Mouse (Mus musculus) retina, adult 2 months (tissue): ENCODE data around the gene Adamtsl1.

Source experiments
- DNase-seq: peaks from one replicate; pipeline ENCODE4 v3.0.0-alpha.2; 2012; ENCODE audit warnings: low read depth, low spot score

The Adamtsl1 gene

DNA sequence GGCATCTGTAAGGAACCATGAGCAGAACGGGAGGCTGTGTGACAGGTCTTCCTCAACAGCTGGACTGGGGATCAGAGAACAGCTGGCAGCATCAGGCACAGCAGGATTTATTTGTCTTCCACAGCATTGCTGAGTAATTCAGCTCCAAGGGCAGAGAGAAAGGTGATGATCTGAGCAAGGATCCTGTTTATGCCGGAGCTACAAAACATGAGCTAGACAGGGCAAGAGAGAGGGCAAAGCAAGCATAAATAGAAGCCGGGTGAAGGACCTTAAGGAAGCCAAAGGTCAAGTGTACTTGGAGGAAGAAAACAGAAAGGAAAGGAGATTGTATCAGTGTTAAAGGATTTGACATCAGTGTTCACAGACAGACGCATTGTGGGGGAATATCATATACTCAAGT is 158.3 kb downstream of the Adamtsl1 start:
- DNase-seq = peak; percentile 25

DNA sequence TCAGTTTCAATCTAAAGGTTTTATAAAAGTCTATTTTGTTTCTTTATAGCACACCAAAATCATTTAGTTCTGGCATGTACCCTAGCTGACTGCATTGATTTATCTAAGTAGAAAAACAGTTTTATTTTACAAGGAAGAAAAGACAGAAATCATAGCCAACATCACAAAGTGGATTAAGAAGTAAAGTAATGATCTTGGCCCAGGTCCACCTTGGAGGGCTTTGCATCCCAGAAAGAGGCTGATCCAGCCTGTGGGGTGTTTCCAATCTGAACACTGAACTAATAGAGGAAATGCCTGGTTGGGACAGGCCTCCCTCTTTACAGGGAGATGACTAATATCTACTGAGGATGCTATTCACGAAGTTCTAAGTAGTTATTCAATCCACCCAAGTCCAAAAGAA is 163.6 kb downstream of the Adamtsl1 start:
- DNase-seq = no peak

DNA sequence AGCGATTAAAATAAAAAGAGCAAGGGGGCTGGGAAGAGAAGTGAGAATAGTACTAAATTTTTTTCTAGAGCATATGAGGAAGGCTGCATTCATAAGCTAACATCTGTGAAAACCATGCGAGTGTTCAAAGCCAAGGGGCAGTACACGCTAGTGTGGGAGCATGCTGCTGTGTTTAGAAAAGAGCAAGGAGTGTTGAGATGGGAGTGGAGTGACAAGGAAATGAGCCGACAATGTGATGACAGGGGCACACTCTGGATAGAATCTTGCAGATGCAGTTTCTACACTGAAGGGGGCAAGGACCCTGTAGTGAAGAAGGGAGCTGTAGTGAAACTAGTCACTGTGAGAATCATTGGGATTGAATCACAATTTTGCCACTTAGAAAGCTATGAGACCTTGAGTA is 172.2 kb downstream of the Adamtsl1 start:
- no peak for DNase-seq

DNA sequence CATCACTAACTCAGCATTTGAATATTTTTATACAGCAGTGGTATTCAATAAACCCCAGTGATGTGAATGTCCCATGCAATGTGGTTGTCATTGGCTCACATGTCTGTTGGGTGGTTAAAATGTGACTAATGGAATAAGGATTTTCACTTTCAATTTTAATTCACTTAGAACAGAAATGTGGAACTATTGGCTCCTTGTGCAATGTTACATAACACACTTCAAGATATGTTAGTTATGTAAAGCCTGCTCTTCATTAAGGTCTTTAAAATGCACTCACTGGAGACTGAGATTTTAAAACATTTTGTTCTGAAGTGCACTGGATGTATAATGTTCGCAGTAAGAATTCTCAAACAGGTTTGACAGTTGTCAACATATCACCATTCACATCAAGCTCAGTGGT is 181.3 kb downstream of the Adamtsl1 start:
- DNase-seq = no peak

DNA sequence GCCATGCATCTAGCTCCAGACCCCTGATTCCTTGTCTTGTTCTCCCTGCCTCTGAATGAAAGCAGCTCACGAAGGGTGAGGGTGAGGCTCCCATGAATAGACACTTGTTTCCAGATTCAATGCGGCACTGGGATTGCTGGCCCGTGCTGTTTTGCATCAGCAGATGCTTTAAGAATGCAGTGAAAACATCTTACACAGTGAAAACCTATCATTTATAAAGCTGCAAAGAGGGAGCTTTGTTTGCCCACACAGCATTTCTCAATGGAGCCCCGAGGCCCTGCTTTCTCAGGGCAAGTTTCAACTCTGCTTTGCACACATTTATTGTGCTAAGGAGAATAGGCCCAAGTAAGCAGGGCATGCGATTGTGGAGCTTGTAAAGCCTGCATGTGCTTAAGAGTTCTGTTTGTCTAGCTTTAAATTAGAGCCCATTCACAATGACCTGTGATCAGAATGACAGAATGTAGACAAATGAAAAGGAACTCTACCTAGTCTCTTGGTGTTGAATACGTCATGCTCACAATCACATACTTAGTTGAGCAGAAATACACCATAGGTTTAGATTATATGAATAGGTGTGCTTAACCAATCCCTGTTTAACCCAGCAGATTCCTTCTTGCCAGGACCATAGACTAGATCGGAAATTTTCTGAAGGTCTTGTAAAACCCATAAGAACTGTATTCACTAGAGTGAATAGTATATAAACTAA is 193.5 kb downstream of the Adamtsl1 start:
- DNase-seq = no peak

DNA sequence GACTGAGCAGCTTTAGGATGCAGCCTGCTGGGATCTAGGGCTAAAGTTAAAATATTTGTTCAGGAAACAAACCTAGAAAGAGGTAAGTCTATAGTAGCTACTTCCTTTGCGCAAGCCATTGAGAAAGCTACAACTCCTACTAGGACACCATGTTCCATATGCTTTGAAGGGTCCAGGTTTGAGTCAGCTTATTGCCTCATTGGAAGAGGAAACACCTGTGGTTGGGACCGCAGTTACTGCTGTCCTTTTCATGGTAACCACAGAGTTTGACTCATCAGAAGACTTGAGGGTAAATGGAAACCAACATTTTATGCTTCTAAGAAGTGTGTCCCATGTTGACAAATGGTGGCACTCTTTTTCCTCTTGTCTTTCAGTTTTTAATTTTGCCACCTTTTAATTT is 195.7 kb downstream of the Adamtsl1 start:
- no peak for DNase-seq

DNA sequence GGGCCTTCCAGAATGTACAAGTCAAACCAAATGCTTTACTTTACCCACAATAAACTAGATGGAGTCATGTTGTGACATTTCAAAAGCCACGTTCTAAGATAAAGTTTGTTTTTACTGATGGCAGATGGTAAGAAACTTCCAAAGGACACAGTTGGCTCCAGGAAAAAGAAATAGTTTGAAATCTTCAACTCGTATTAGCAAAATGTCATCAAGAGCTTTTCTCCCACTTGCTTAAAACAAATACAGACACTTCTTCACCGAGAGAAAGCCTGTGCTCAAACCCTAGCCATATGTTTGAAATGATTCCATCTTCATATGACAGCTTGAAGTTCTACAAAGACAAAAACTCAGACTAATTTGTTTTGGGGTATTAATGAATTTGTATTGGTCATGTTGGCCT is 211.0 kb downstream of the Adamtsl1 start:
- DNase-seq = no peak

DNA sequence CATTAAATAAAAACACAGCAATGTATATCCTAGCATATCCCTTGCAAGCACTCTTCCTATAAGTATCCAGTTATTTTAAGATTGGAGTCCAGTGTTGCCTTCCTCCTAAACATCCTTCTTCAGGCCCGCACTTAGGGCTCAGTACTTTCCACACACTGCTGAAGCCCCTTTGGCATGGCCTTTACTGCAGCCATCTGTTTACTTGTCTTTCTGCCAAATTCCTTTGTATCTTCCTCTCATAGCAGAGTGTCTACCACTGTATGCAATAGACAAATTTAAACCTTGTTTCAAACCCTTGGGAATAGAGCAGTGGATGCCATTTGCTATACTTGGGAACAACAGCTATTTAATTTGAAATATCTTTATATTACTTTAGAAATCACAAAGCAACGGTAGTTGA is 213.8 kb downstream of the Adamtsl1 start:
- DNase-seq = no peak

DNA sequence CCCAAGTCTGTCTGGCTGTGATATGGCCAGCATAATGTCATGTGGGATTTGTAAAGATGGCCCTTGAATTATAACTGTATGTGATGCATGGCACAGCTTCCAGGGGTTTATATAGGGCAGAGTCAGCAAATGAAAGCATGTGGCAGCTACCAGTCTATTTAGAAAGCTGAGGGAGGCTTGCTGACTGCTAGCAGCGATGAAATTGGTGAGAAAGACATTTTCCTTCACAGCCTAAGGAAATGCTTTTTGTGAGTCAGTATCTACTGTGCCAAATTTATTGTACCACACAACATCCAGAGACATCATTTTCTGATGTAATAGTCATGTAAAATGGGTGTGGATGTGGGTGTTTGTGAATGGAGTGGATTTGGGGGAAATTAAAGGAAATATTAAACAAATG is 214.4 kb downstream of the Adamtsl1 start:
- no peak for DNase-seq

DNA sequence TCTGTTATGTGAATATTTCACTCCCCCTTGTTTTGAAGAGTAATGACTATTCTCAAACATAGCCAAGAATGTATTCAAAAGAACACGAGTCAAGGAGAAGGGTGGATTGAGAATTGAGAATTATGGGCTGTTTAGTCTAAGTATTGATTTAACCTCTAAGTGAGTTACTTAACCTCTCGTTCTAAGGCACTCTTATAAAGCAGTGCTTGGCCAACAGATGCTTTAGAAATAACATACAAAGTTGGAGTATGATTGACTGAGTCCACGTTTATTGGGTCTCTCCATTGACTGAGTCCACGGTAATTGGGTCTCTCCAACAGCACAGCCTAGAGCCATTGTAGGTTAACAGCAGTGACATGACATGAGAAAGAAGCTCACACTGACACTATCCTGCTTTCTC is 226.5 kb downstream of the Adamtsl1 start:
- DNase-seq = no peak

DNA sequence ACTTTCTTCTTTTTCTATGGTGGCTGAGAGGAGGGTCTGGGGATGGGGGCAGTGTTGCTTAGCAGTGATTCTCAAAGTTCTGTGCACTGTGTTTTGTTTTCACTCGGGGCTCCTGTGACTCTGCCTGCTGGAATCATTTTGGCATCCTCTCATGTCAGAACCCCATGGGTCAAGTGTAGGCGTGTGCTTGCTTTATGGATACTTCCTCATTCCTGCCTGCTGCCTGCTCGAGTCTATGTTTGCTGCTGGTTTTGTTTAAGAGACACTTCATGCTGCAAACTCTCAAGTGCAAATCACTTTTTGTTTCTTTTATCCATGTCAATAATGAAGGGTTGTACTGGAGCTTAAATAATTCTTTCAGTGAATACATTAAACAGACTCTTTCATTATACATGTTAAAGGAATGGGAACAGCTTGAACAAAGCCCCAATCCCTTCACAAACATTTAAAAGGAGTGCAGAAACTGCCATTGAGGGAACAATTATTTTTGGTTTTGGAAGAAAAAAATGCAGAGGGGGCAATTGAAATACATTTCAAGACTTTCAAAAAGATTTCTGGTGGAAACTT is 227.9 kb downstream of the Adamtsl1 start:
- DNase-seq = no peak

DNA sequence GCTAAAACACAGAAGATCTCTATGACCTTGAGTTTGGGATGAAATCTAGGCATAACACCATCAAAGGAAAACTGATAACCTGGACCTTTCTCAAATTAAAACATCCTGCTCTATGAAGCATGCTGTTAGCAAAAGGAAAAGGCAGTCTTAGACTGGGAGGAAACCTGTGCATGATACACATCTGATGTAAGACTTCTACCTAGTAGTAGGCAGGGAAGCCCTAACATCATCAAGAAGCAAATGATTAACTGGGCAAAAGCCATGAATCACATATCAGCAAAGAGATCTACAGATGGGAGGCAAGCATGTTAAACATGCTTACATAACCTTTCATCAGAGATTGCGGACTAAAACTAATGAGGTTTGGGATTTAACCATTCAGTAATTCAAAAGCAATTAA is 229.5 kb downstream of the Adamtsl1 start:
- no peak for DNase-seq

DNA sequence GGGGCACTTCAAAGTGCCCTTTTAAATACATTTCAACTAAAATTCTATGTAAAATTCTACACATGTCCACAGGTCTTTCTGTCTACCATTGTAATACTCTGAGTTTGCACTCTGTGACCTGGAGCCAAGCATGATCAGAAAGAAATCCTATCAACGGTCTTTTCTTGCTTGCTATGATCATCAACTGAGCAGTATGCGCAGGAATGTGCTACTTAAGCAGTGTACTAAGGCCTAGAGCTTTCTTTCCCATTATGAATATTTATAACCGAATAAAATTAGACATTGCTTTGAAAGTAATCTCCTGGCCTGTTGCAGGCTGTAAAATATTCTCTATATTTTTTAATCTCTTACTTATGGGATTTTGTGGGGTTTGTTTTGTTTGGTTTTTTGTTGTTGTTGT is 248.7 kb downstream of the Adamtsl1 start:
- DNase-seq = no peak

DNA sequence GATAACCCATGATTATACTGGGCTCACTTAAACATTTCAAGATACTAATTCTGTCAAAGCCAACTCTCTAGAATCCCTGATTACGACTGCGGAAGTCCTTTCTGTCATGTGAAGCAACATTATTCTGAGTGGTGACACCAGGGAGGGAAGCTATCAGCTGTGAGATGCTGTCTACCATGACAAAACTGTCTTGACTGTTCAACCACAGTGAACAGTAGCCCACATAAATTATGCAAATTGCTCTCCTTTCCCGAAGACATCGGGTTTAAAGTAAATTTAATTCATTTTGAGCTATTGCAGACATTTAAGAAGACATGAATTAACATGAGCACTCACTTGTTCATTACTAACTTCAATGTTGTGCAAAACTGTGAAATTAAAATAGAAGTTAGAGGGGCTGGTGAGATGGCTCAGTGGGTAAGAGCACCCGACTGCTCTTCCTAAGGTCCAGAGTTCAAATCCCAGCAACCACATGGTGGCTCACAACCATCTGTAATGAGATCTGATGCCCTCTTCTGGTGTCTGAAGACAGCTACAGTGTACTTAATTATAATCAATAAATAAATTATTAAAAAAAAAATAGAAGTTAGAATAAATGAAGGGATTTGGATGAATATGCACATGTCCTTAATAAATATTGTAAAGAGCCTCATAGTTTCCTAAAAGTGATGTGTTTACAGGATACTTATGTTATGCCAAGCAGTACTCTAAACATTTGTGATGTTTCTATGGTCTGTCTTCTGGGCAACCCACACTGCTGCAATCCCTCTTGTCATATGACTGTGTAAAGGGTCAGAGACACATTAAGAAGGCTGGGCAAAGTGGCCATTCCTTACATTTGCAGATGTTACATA is 249.4 kb downstream of the Adamtsl1 start:
- no peak for DNase-seq

DNA sequence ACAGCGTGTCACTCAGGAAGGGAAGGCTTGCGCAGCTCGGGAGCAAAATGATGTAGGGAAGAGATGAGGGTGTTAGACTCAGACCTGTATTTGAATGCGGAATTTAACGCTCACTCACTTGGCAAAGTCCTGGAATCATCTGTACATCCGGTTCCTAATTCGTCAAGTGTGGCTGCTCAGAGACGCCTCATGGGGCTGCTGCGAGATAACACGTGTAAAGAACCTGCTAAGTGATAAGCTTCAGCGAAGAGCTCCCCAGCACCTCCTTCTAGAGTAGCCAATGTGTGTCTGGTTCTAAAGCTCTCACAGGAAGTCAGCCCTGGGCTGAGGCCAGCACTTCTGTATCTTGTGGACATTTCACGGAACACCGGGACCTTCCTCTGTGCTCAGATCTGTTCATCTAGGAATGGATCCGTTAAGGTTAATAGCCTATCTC is 250.1 kb downstream of the Adamtsl1 start:
- DNase-seq = no peak

DNA sequence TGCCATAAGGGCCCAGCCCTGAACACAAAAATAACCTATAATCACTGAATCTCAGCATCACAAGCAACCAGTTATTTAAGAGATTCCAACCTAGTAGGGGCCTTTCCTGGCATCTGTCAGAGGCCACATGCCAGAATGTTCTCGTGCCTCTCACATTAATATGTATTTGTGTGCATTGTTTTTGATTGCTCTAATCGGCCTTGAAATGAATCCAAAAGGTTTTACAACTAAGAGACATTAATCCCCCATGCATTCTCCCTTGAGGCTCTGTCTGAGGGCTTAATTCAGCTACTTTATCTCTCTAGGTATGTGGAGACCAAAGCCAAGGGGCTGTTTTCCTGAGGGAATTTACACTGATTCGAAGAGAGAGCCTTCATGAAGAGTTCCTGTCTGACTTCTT is 250.5 kb downstream of the Adamtsl1 start:
- no peak for DNase-seq

DNA sequence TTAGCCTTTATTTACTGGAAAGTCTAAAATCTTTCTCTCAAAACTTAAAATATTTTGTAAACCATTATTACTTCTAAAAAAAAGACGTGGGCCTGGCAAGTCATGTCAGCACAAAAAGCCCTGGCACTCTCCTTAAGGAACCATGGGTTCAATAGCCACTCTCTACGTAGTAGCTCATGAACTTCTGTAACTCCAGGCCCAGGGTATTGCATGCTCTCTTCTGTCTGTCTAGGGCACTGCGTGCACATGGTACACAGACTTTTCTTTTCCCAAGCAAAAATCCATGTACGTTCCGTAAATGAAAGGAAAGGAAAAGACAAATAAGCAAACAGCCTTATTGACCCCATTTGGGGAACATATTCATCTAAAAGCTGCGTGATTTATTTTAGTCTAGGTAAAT is 253.7 kb downstream of the Adamtsl1 start:
- DNase-seq = no peak

DNA sequence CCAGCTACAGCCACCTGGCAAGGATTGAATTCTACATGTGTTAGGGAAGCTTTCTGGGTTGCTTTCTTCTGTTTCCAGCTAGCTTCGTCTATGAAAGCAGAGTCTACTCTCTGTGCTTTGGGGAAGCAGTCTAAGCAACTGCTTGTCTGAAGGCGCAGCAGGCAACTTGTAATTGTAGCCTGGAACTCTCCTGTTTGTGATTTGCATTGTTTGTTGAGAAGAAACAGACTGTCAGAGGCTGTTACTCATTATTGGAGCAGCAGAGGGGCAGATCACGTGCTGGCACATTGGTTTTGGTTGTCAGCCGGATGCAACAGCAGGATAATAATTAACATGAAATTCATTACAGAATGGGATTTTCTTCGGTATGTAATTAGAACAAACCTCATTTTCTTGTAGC is 254.1 kb downstream of the Adamtsl1 start:
- no peak for DNase-seq

DNA sequence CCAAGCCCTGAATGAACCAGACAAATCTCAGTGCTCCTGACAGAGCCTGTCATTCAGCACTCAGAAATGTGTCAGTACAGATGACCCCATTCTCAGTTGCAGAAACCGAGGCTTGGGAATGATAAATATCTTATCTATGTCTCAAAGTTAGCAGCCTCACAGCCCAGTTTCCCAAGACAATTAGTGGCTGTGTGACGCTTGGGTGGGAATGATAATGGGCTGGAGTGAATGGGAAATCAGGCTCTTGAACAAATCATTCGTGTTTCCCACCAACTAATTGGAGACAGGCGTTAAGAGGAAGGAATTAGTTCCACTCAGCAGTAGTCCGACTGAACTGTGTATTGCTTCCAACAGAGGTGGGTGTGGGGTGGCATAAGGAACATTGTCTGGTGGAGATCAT is 268.5 kb downstream of the Adamtsl1 start:
- DNase-seq = no peak

DNA sequence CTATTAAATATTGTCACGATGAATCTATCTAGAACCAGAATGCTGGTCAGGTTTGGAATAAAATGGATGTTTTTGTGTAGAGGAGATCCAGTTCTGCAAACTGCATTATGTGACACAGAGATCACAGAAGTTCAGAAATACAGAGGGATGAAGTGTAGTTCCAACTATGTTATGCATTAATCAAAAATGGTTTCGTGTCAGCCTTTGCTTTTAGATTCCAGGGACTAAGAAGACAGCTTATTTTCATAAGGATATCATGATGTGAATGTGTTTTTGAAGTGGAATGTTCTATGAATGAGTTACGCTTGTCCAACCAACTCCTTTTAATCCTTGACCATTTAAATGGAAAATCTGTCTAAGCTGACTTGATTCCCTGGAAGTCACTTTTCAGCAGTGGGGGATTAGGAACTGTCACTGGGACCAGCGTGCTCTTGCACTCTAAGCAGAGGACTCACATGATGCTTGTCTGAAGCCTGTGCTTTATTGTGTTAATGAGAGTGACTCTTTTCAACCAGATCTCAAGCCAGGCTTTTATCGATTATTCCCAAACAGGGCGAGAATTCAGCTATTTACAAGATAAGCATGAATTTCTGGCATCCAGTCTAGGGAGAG is 269.9 kb downstream of the Adamtsl1 start:
- DNase-seq = no peak

DNA sequence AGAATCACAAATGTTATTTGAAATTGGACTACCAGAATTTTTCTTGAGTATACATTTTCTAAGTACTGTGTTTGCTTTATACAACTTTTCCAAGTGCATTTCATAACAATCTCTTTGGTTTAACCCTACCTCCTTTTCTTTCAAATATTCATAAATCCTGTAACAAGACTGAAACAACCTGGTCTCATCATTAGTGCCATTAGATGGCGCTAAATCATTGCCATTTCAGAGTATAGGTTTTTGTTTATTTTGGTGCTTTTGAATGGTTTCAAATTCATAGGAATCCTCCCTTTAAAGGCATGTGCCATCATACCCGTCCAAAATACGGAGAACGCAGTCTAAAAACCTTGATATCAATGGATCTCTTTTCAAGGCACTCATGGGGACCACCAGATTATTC is 270.5 kb downstream of the Adamtsl1 start:
- DNase-seq = no peak

DNA sequence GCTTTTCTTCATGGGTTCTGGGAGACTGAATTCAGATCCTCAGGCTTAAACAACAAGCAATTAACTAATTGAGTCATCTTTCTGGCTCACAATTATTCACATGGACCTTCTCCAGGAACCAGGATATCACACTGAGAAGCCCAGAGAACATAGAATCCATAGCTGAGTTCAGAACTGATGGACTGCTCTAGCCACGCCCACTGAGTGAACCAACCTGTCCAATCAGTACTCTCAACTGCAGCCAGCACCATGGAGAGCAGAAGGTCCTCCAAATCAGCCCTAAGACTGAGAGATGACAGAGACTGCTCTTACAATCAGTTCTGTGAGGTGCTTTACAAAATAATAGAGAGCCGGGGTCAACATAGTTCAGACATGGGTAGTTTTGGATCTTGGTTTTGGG is 276.3 kb downstream of the Adamtsl1 start:
- DNase-seq = no peak
